Mouse (Mus musculus): ENCODE results near the gene Cyp2b10.
"Not testable (repeated sequence)": the region's sequence is repeated elsewhere in the genome, so short reads cannot be mapped to it uniquely, and the experiment has no call there.

Cyp2b10 gene

DNA sequence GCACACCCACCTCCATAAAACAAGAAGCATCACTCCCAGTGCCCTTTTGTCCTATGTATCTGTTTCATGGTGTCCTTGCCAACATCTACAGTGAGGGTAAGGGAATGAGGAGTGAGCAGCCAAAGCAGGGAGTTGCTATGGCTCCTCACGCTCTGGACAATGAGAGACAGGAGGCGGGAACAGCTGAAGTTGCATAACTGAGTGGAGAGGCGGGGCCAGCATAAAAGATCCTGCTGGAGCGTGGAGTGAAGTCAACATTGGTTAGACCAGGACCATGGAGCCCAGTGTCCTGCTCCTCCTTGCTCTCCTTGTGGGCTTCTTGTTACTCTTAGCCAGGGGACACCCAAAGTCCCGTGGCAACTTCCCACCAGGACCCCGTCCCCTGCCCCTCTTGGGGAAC lies at the start of gene Cyp2b10:
TSS of gene Cyp2b10 (plus strand) at position 210 of the 400 bp plus-strand sequence.
- no peak for DNase-seq

DNA sequence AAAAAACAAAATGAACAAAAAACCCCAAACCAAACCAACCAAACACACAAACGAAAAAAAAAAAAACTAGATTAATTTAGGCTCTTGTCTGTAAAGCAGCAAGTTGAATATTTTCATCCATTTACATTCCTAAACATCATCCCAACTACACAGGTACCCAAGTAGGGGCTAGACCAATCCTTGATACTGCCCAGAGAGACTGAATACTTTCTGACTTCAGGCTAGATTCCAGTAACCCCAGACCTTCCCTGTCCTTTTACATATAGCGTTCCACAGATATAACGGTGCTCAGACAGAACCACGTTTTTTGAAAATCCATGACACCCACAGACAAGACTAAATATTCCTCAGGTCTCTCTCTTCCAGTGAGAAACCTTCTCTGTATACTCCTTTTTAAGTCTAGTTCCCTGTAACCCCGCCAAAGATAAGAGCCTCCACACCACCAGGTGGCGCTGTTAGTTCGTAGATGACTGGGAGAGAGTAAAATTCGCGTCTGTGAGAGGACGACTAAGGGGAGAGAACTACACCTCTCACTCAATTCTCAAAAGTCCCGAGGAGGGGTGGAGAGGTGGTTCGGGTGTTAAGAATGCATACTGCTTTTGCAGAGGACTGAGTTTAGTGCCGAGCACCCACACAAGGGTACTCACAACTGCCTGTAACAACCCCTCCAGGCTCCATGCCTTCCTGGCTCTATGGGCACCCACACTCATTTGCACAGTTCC lies 49.5 kb upstream of the Cyp2b10 start:
- peak; percentile 92 for DNase-seq

DNA sequence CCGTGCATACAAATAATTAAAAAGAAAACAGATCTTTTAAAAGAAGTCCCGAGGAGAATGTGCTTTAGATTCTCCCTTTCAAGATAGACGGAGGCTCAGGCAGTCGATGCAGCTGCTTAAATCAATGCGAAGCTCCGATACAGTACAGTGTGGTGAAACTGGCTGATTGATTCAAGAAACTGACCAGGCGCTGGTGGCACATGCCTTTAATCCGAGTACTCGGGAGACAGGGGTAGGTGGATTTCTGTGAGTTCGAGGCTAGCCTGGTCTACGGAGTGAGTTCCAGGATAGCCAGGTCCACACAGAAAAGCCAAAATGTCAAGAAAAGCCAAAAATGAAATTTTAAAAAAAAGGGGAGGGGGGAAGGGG lies 49.0 kb upstream of the Cyp2b10 start:
- no peak for DNase-seq

DNA sequence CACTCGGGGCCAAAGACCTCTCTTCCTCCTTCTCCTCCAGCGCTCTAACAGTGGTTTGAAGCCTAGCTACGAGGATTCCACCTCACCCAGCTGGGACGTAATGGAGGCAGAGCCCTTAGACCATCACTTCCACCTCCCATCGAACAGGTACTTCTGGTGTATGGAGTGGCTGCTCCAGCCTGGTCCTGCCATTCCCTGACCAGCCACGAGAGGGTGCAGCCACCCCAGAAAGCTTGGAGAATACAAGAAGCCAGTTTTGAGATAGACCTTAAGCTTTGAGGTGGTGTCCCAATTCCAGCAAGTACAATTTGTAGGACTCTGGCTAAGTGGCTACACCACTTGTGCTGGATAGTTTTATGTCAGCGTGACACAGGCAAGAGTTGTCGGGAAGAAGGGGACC lies 42.3 kb upstream of the Cyp2b10 start:
- peak; percentile 74 for DNase-seq

DNA sequence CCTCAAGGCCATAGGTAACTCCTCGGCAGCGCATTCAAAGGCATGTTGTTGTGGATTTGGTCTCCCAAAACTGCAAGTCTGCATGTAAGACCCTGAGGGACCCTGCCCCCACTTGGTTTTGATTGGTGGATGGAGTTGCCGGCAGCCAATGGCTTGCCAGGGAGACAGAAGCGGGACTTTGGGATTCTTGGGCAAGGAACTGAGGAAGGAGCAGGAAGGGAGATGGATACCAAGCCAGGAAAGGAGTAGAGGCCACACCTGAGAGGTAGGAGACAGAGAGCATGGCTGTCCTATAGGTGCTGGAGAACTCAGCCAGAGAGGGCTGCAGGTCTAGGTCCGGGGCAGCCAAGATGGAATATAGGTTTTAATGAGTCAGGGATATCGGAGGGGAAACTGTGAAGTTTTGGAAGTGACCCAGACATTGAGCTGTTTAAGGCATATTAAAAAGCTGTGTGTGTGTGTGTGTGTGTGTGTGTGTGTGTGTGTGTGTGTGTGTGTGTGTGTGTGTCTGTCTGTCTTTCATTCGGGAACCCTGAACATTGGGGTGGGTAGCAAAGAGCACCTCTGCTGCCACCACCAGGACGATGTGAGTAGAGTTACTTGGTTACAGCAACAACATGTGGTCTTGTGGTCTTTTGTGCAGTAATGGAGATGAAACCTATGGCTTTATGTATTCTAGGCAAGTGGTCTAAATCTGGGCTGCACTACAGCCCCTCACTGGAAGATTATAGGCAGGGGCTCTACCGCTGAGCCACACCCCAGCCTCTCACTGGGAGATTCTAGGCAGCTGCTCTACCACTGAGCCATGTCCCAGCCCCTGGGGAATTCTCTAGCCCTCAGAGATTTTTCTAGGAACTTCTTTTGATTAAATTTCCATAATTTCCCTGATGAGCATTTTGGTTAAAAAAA lies 37.2 kb upstream of the Cyp2b10 start:
- DNase-seq: peak; percentile 16

DNA sequence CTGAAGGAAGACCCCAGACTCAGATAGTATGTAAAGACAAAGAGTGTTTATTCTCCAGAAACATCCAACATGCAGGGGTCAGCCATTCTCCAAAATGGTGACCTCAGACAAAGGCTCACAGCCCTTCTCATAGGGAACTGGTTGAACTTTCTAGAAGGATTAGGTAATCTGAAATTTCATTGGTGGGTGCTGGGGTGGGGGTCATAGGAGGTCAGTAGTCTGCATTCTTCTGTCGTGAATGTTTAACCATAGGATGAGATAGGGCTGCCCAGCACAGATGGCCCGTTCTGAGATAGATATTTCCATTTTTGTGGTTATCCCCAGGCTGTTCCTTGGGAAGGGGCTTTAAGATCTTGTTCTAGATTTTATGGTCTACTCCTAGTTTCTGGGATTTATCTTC lies 35.1 kb upstream of the Cyp2b10 start:
- DNase-seq: no peak

DNA sequence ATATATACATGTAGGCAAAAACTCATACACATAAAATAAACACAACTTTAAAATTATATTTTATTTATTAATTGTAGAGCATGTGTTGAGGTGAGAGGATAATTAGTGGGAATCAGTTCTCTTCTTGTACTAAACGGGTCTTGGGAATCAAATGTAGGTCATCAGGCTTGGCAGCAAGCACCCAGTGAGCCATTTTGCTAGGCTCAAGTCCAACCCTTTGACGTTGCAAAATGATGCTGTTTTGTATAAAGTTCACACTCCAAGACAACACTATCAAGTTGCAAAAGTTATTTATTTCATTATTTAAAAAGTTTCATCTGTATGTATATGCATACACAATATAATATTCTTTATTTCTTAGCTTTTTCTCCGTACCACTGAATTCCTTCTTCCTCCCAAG lies 33.7 kb upstream of the Cyp2b10 start:
- DNase-seq: no peak

DNA sequence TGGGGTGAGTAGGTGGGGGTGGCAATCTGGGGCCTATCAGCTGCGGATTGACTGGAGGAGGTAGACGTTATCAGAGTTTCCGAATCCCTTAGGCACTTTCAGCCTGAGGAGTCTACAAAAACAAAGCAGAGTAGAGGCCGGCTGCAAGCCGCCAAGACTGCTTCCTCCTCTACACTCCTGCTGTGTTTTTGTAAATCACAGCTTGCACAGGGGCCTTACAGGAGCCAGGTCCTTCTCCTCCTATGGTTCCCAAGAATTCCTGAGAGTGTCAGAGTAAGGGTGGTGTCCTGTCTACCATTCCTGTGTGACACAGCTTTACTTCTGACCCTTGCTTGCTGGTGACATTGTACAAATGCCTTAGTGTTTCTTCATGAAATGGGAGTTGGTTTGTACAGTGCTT lies 32.6 kb upstream of the Cyp2b10 start:
- no peak for DNase-seq

DNA sequence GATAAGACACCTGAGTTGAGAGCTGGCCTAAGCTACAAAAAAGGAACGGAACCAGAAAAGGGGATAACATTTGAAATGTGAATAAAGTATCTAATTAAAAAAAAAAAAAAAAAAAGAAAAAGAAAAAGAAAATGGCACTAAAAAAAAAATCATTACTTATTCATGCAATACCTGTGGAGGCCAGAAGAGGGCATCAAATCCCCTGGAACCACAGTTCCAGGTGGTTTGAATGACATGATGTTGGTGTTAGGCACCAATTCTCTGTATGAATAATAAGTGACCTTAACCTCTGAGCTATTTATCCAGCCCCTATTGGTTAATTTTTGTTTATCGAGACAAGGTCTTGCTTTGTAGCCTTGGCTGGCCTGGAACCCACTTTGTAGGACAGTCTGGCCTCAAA lies 27.6 kb upstream of the Cyp2b10 start:
- no peak for DNase-seq

DNA sequence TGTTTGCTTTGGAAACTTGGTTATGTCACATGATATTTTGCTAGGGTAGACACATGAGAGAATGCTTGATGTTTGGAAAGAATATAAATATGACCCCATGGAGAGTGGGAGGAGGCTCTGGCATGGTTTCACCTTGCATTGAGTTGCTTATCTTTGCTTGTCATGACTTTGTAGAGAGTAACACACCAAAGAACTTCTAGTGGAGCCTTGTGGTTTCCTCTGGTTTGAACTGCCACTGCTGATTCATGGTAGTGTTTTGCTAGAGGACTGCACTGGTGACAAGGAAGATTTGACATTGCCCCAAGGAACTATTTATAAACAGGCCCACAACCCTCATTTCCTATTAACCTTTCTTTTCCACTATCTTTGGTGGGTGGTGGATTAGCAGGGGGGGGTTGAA lies 24.8 kb upstream of the Cyp2b10 start:
- DNase-seq: no peak

DNA sequence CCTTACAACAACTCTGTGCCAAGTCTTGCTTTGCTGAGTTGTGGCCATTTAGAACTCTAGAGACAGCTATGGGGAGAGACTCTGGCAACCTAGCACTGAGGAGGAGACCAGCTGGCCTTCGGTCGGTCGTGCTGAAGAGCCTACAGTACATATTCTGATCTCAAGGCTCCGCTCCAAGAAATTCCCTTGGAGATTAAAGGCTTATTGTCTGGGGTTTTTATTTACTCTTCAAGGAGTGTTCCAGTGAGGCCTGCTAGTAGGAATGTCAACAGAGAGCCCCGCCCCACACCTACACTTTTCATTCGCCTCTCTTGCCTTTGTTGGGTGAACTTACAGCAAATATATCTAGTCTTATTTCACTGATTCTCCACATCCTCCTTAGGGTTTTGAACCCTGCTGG lies 18.7 kb upstream of the Cyp2b10 start:
- no peak for DNase-seq

DNA sequence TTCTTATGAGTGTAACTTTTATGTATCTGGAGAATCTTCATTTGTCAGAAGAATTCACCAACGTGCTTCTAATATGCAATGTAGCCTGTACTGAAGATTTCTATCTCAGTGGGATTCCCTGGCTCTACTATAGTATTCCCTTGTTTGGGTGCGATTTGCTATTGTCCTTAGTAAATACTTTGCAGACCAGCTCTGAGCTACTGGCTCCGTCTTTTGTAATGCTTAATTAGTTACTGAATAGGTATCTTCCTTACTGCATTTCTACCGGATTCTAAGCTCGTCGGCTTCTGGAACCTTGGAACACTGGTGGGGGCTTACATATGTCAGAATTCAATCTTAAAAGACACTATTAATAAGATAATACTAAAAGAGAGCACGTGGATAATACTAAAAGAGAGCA lies 16.7 kb upstream of the Cyp2b10 start:
- not testable (repeated sequence) for DNase-seq

DNA sequence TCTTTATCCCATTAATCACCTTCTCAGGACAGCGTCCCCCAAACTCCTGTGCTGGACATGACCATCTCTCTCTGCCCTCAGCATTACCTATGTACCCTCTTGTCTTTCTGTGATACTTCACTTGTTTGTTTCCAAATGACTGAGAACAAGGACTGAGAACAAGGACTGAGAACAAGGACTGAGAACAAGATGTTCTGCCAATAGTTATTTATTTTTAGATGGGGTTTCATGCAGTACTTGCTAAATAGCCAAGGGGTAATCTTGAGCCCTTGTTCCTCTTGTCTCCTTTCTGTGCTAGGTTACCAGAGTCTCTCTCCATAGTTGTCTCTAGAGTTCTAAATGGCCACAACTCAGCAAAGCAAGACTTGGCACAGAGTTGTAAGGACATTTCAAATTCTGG lies 13.1 kb upstream of the Cyp2b10 start:
- no peak for DNase-seq

DNA sequence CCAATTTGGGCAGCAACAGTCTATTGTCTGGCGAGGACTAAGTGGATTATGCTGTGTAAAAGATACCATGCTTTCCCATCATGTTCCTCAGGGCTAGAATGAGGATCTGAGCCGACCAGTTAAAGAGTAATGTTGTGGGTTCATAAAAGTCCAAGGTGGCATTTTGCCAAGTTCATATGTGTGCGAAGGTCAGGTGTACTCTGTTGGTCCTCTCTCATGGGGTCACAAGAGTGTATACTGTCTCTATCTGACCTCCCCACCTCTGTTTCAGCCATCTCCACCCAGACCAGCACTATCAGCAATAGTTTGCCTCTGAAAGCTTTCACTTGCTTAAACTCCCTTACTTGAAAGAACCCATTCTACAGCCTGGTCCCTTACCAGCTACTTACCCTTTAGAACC lies 9.7 kb upstream of the Cyp2b10 start:
- DNase-seq: no peak

DNA sequence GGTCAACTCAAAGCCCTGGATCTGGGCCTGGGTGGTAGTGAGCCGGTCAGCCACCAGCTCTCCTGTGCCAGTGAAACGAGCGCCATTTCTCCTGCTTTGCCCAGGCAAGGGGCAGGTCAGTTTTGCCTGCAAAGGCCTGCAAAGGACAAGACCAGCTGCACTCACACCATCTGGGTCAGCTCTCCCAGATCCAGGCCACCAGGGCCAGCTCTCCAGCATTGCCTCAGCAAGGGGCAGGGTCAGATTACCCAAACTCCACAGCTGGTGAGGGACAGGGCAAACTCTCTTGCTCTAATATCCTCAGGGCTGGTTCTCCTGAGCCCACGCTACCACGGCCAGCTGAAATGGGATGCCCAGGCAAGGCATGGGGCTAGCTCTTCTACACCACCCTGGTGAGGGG lies 4.3 kb upstream of the Cyp2b10 start:
- DNase-seq: no peak

DNA sequence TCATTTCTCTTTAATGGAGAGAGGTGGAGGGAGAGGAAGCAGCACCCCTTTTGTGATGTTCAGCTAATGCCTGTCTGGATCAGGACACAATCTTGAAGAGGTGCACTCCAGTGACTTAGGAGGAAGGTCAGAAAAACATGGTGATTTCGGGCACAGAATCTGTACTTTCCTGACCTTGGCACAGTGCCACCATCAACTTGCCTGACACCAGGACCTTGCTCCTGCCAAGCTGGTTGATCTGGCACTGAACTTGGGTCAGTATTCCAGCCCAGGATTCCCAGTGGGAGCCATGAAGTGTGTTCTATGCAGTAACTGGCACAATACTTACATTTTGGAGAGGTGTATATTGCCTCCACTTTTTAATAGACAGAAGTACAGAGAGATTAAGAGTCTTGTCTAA lies 2.3 kb upstream of the Cyp2b10 start:
- no peak for DNase-seq

DNA sequence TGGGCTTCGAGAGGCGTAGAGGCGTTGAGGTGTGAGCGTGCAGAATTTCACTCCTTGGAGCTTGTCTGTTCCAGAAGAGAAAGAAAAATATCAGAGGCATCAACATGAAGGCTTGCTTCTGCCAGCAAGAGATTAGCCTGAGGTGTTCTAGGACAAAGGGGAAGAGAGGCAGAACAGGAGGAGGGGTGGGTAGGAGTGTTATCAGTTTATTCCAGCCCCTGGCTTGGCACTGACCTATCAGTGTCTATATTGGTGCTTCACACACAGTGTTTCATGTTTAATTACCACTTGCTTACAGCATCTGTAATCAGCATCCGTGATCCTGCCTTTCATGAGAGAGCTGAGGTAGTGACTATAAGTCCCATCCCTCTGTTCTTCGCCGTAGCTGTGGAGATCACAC lies 644 bp downstream of the Cyp2b10 start:
- DNase-seq: no peak

DNA sequence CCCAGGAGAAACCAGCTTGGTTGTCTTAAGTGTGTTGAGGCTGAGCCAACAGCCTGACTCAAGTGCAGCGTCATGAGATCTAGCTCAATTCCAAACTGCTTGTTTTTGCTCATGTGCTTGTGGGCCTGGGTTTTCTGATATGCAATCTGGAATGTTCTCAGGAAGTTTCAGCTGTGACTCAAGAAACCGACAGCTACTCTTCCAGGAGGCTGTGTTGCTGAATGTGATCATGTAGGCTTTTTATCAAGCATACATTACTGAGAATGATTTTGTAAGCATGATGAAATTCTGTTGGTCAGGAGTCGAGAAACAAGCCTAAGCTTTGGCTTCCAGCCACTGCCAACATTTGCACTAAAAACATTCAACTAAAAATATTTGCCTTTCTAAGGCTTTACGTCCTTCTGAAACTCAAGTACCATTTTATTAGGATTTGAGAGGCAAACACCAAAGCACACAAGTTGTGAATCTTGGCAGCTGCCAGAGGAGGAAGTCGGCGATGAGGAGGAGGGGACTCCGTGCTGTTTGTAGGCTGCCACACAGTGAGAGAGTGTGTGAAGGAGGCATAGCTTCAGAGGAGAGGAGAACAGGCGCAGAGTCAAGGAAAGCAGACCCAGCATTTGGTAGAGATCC lies 4.8 kb downstream of the Cyp2b10 start:
- no peak for DNase-seq

DNA sequence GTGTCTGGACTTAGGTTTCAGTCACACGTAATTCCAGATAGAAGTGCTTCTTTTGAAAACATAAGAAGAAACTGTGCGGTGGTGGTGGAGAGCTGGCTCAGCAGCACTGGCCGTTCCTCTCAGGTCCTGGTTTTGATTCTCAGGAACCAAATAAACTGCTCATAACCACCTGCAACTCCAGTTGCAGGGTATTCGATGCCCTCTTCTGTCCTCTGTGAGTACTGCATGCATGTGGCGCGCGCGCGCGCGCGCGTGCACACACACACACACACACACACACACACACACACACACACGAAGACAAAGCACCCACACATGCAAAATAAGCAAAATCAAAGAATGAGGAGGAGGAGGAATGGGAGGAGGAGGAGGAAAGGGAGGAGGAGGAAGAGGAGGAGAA lies 5.7 kb downstream of the Cyp2b10 start:
- no peak for DNase-seq

DNA sequence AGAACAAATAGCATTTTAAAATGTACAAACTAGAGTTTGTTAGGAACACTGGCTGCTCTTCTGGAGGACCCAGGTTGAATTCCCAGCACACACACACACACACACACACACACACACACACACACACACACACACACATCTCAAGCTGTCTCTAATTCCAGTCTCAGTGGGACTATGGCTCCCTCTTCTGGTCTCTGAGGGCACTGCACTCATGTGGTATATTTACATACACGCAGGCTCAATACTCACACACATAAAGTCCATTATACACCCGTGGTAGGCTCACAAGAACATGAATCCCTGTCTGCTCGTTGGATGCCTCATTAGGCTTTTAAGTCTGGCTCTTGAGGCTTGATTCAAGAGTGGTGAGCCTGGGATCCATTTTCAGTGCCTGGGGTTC lies 6.6 kb downstream of the Cyp2b10 start:
- peak; percentile 6 for DNase-seq

DNA sequence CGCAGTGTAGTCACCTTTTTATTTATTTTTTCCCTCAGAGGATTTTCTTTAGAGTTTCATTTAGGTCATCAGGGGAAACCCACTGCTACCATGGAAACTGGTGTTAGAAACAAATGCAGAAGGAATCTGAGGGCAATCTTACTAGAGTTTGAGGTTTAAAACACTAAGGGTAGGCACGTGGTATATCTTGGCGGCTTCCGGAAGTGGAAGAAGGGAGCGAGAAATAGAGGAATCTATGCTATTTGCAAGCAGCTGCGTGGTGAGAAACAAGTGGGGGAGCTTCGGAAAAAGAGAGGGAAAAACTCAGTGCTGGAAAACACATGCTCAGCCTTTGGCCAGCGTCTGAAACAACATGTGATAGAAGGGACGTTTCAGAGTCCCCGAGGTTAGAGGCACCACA lies 7.1 kb downstream of the Cyp2b10 start:
- no peak for DNase-seq

DNA sequence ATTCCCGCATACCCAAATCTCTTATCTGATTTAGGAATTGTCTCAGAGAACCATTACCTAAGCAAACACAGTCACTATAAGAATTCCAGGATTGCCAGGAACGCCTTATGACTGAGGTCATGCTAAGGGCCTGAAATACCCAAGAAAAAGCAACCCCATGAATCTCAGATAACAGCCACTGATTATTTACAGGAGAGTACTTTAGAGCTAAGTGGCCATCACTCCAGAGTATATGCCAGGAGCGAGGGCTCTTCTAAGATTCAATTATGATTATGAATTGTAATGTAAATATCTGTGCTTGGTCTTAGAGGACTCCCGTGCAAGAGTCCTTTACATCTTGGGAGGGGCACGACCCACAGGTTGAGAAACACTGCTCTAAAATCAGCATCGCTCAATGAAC lies 10.0 kb downstream of the Cyp2b10 start:
- DNase-seq: no peak

DNA sequence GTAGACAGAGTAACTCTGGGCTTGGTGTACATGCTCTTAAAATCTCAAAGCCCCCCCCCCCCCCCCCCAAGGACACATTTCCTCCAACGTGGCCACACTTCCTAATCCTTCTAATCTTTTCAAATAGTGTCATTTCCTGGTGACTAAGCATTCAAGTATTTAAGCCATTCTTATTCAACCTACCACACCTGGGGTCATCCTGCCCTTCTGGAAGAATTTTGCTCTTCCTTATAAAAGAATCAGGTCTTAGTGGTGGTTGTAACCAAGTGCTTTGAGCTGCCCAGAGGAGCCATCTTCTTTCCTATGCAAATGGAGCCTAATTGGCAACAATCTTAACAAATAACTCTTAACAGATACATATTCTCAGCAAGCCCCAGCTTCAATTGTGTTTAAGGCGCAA lies 12.6 kb downstream of the Cyp2b10 start:
- DNase-seq: no peak

DNA sequence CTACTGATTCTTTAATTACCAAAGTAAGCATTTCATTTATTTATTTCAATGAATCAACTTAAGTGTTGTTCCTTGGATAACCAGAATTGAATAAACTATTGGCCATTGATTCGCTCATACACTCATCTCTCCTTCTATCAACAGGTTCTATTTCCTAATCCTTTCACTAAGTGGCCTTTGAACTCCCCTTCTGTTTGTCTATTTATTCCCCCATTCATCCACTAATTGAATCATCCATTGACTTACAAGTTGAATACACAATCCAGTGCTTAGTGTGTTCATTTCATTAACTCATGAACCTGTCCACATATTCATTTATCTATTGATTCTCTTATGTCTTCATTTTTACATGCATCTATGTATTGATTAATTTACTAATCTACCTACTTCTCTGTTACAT lies 18.7 kb downstream of the Cyp2b10 start:
- DNase-seq: no peak
